Mouse (Mus musculus) splenic B cell, adult 2 months (primary cell): Measurements from ENCODE around the gene Srsf7.
A peak's percentile ranks its signal among the peaks of the same experiment; 100 is the strongest.
"Not testable (repeated sequence)": the region's sequence is repeated elsewhere in the genome, so short reads cannot be mapped to it uniquely, and the experiment has no call there.

ENCODE experiments used
- DNase-seq: peaks from one replicate; pipeline ENCODE4 v3.0.0-alpha.2; 2011; ENCODE audit warnings: low read depth, low spot score
- H3K27me3 ChIP-seq: 2 replicates; pipeline ENCODE4 v1.6.1; 2012; ENCODE audit warnings: mild to moderate bottlenecking, low read length, moderate library complexity, mixed read lengths; ENCODE audit not compliant: control insufficient read depth, poor library complexity, insufficient read depth, severe bottlenecking
- H3K36me3 ChIP-seq: 2 replicates; pipeline ENCODE4 v1.6.1; 2012; ENCODE audit warnings: mild to moderate bottlenecking, low read length, moderate library complexity, mixed read lengths; ENCODE audit not compliant: control insufficient read depth, poor library complexity, insufficient read depth, severe bottlenecking

Gene Srsf7

GRCm38 (mm10) chr17:80223829-80224228, 16.7 kb upstream of the Srsf7 start:
- DNase-seq = no peak

GRCm38 (mm10) chr17:80221890-80222628, 15.0 kb upstream of the Srsf7 start:
- peak; percentile 65 for DNase-seq
- Histone ChIP-seq H3K27me3 (no peaks in the 10 kb centered on the region), H3K36me3 (no peaks in the 10 kb centered on the region)

More at GRCm38 (mm10) chr17:80223829-80224228, 16.7 kb upstream of the Srsf7 start:
- Histone ChIP-seq H3K27me3 (no peaks in the 10 kb centered on the region), H3K36me3 (no peaks in the 10 kb centered on the region)

DNA sequence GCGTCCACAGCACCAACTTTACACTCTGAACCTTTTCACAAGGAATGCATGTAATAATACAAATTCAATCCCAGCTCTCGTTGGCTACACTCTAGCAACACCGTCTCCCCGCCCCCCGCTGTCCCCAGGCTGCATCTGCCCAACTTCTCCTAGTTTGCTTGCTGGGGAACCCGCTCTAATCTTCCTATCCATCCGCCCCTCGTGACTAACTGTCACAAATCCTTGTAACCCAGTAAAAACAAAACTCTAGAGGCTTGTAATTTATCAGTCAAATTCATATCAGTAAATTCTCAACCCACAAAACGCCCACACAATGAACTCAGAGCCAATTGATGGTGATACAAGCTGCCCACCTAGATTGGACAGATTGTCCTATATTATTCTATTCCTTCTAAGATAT, 14.1 kb upstream of the Srsf7 start:
- no peak for DNase-seq
- no peaks in the 10 kb centered on the region for H3K36me3 ChIP-seq
- H3K27me3 ChIP-seq = no peaks in the 10 kb centered on the region

DNA sequence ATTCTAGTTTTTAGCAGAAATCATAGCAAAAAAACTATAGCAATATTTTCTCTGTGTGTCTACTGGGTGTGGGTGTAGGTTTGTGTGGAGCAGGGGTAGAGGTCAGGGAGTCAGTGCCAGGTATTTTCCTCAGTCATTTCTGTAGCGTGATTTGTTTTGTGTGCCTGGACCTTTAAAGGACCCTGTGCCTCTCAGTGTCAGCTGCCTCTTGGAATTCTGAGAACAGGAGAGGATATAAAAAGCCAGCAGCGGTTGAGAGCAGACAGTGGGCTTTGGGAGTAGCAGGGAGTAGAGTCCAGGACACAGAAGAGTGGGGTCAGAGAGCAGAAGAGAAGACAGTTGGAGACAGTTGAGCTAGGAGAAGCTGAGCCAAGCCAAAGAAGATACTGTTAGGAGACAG, 13.0 kb upstream of the Srsf7 start:
- H3K27me3 ChIP-seq = no peaks in the 10 kb centered on the region
- DNase-seq = no peak
- H3K36me3 ChIP-seq = no peaks in the 10 kb centered on the region

GRCm38 (mm10) chr17:80213998-80214397, 6.9 kb upstream of the Srsf7 start:
- H3K27me3 ChIP-seq, DNase-seq, H3K36me3 ChIP-seq: not testable (repeated sequence)

DNA sequence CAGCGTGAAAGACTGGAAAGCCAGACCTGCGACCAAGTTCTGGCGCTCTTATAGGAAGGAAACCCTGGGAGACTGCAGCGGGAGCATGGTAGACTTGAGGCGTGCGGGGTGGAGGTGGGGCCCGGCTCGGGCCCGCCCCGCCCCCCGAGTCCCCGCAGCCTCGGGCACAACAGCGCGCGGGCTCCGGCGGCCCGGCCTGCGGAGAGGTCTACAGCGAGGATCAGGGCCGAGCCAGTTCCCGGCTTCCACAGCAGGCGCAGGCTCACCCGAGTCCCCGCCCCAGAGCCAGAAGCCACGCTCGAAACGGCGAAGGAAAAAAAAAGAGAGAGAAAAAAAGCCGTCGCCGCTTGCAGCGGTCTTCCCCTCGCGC, 821 bp downstream of the Srsf7 start:
- Histone ChIP-seq H3K36me3 (peaks cover 17% of the 10 kb centered on the region), H3K27me3 (no peaks in the 10 kb centered on the region)
- DNase-seq = no peak

GRCm38 (mm10) chr17:80205657-80206056, 1.4 kb downstream of the Srsf7 start:
- no peak for DNase-seq
- Histone ChIP-seq H3K36me3 (peaks cover 17% of the 10 kb centered on the region), H3K27me3 (no peaks in the 10 kb centered on the region)

DNA sequence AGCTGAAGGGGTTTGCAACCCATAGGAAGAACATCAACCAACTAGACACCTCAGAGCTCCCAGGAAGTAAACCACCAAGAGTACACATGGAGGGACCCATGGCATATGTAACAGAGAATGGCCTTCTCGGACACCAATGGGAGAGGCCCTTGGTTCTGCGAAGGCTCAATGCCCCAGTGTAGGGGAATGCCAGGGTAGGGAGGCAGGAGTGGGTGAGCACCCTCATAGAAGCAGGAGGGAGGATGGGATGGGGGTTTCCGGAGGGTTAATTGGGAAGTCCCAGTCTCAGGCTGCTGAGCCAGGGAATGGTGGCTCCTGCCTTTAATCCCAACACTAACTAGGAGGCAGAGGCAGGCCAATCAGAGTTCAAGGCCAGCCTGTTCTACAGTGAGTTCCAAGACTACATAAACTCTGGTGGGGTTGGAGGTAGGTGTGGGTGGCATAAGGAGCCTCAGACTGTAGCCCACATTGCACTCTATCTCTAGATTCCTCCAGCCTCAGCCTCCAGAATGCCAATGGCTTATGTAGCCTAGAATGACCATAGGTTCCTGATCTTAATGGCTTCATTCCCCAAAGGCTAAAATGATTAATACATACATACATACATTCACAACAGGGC, 7.8 kb downstream of the Srsf7 start:
- no peaks in the 10 kb centered on the region for H3K27me3 ChIP-seq
- H3K36me3 ChIP-seq = peaks cover 13% of the 10 kb centered on the region
- no peak for DNase-seq

DNA sequence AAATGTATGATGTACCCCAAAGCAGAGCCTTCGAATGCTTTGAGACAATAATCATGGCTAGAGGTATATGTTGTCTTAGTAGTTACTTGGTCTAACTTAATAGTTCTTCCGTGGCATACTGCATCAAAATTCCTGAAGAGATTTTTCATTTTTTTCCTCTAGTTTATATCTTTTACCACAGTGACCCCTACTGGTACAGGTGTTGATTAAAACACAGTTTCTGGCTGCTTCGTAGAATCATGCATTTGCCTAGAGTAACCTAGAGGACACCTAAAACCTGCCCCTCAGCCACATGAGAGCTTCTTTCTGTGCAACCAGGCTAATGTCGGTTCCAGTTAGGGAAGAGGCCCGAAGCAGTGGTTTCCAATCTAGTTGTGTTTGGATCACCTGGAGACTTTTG, 14.0 kb downstream of the Srsf7 start:
- peak; percentile 53 for DNase-seq
- H3K36me3 ChIP-seq = no peaks in the 10 kb centered on the region; the same call in 1 of the 2 replicates
- no peaks in the 10 kb centered on the region for H3K27me3 ChIP-seq

DNA sequence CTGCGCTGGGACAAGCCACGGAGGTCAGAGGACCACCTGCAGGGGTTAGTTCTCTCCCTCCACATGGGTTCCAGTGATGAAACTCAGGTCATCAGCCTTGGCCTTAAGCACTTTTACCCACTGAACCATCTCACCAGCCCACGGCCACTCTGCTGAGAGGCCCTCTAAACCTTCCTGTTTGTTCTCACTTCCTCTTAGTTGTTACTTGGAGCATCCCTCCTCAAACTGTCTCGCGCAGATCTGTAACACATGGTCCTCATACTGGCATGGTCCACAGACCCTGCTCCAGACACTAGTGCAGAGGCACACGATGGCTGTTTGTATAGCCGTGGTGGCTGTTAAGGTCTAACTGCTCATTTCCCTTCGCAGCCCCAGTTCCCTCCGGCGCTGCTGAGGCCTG, 23.5 kb downstream of the Srsf7 start:
- DNase-seq = peak; percentile 36
- H3K36me3 ChIP-seq = no peaks in the 10 kb centered on the region
- no peaks in the 10 kb centered on the region for H3K27me3 ChIP-seq

DNA sequence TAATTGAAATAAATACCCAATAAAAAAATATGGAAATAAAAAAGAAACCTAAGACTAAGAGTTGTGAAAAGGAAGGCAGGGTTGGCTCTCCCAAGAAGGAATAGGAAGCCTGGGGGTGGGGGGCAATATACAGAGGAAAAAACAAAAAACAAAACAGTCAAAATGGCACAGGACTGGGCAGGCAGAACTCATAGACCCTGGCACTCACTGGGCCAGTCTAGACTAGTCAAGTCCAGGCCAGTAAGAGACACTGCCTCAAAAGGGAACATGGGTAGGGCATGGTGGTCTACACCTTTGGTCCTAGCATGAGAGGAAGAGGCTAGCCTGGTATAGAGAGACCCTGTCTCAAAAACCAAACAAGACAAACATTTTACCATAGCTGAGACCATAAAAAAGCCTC, 26.6 kb downstream of the Srsf7 start:
- Histone ChIP-seq H3K27me3 (no peaks in the 10 kb centered on the region), H3K36me3 (no peaks in the 10 kb centered on the region)
- no peak for DNase-seq

- no peaks in the 10 kb centered on the region for H3K27me3 ChIP-seq
- H3K36me3 ChIP-seq = no peaks in the 10 kb centered on the region
- peak; percentile 81 for DNase-seq
Measured at GRCm38 (mm10) chr17:80179959-80180358, 27.1 kb downstream of the Srsf7 start.

DNA sequence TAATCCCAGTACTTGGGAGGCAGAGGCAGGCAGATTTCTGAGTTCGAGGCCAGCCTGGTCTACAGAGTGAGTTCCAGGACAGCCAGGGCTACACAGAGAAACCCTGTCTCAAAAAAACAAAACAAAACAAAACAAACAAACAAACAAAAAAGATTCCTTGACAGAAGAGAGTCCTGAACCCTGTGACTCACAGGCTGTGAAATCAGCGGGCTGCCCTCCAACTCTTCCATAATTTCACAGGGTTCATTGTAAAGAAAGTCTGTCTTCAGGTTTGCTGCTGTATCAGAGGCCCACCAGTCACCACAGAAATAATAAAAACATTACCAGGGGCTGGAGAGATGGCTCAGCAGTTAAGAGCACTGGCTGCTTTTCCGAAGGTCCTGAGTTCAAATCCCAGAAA, 28.3 kb downstream of the Srsf7 start:
- not testable (repeated sequence) for DNase-seq, H3K36me3 ChIP-seq, H3K27me3 ChIP-seq

DNA sequence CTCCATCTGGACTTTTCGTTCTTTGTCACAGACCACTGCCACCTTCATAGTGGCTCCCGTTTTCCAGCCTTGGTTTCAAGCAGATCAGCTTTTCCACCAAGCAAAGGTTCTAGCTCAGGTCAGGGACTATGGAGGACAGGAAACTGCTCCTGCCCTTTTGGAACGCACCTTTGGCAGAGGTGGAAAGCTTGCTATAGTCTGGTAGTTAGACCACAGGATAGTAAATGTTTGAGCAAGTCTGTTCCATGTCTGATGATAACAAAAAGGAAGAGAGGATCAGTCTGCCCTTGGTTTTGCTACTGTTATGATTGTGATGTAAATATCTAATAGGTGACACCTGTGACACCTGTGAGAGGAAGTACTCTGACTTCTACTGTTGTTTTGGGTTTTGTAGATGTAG, 31.1 kb downstream of the Srsf7 start:
- no peaks in the 10 kb centered on the region for H3K36me3 ChIP-seq
- no peaks in the 10 kb centered on the region for H3K27me3 ChIP-seq
- DNase-seq = no peak

GRCm38 (mm10) chr17:80175386-80175739, 31.7 kb downstream of the Srsf7 start:
- DNase-seq = no peak

More at GRCm38 (mm10) chr17:80175386-80175739, 31.7 kb downstream of the Srsf7 start:
- Histone ChIP-seq H3K36me3 (no peaks in the 10 kb centered on the region), H3K27me3 (no peaks in the 10 kb centered on the region)
